Mouse (Mus musculus) left cerebral cortex, postnatal 10 days (tissue): ENCODE measurements around the gene Col11a2. TPM values are rescaled to one million over a fixed set of nuclear protein-coding genes. Genes with fewer than 3 reads are reported as not detected.
"Not testable (repeated sequence)": the region's sequence is repeated elsewhere in the genome, so short reads cannot be mapped to it uniquely, and the experiment has no call there.

Source experiments
- DNase-seq, 2 experiments: peaks; one replicate each; pipeline ENCODE4 v3.0.0; 2021 to 2022; ENCODE audit warnings: low spot score in 2 of 2, mixed read lengths in 1 of 2; ENCODE audit errors: extremely low spot score in 1 of 2
- intact Hi-C: fragments of 180-260 bp; cut with DNase I; formaldehyde crosslinking; loops from one replicate; pipeline ENCODE4 v1.15.1; 2025
- total RNA-seq, 2 experiments: library from RNA; stranded (reverse); gene quantifications; 2 replicates each; pipeline ENCODE4 v1.2.3; 2021

The Col11a2 gene
- 10 to 100 TPM; 12.2 to 14.3 TPM for total RNA-seq

GRCm38 (mm10) chr17:34038878-34039561 lies at the start of gene Col11a2:
Col11a2 (plus strand) TSS chr17:34039437.
- DNase-seq, result peak in 1 of 2 experiments; percentile 61
- intact Hi-C loops, result loop anchor here (5.0 kb wide), 1 partner anchor 73 kb away; no protein-coding TSS in a partner anchor

GRCm38 (mm10) chr17:33991788-33992664 lies 47.2 kb upstream of the Col11a2 start:
- intact Hi-C loops, result loop anchor here (10.0 kb wide), 1 partner anchor 1353 kb away; the partner anchor contains the start of gene H2-Q2
- DNase-seq, result peak; percentile 16 to 61

GRCm38 (mm10) chr17:33994959-33995358 lies 44.3 kb upstream of the Col11a2 start:
- intact Hi-C loops, result loop anchor here (2.0 to 10.0 kb wide), 3 partner anchors 1274 to 1350 kb away; partner anchors contain the start of gene H2-Q2
- no peak for DNase-seq

GRCm38 (mm10) chr17:33995651-33996050 lies 43.6 kb upstream of the Col11a2 start:
- intact Hi-C loops, result loop anchor here (2.0 to 10.0 kb wide), 3 partner anchors 1273 to 1349 kb away; partner anchors contain the start of gene H2-Q2
- DNase-seq, result no peak

- intact Hi-C loops, result loop anchor here (5.0 to 10.0 kb wide), 2 partner anchors 1295 to 1348 kb away; partner anchors contain the start of gene H2-Q2
- not testable (repeated sequence) for DNase-seq
These were observed 42.2 kb upstream of the Col11a2 start for GRCm38 (mm10) chr17:33997025-33997424.

- not testable (repeated sequence) for DNase-seq
- intact Hi-C loops, result loop anchor here (5.0 to 10.0 kb wide), 2 partner anchors 1294 to 1346 kb away; partner anchors contain the start of gene H2-Q2
These were observed 40.5 kb upstream of the Col11a2 start for GRCm38 (mm10) chr17:33998697-33999096.

GRCm38 (mm10) chr17:33999341-34000149 lies 39.7 kb upstream of the Col11a2 start:
- DNase-seq, result peak in 1 of 2 experiments; percentile 49
- intact Hi-C loops, result loop anchor here (5.0 to 10.0 kb wide), 2 partner anchors 1293 to 1345 kb away; partner anchors contain the start of gene H2-Q2

- peak; percentile 70 to 90 for DNase-seq
- intact Hi-C loops, result no loop called here
These were observed 39.1 kb upstream of the Col11a2 start, which contains the start of gene H2-K1 for GRCm38 (mm10) chr17:34000150-34000537. H2-K1 (minus strand) TSS chr17:34000347.

- DNase-seq, intact Hi-C loops: not testable (repeated sequence)
These were observed 38.4 kb upstream of the Col11a2 start for GRCm38 (mm10) chr17:34000796-34001195.

GRCm38 (mm10) chr17:34003426-34003825 lies 35.8 kb upstream of the Col11a2 start:
- no peak for DNase-seq
- intact Hi-C loops, result no loop called here

- intact Hi-C loops, result no loop called here
- no peak for DNase-seq
These were observed 32.7 kb upstream of the Col11a2 start for GRCm38 (mm10) chr17:34006570-34006969.

GRCm38 (mm10) chr17:34010156-34010555 lies 29.1 kb upstream of the Col11a2 start:
- intact Hi-C loops, result loop anchor here (5.0 kb wide), 1 partner anchor 1267 kb away; no protein-coding TSS in a partner anchor

GRCm38 (mm10) chr17:34013436-34013835 lies 25.8 kb upstream of the Col11a2 start:
- intact Hi-C loops, result loop anchor here (5.0 kb wide), 1 partner anchor 1264 kb away; no protein-coding TSS in a partner anchor
- no peak for DNase-seq

More at GRCm38 (mm10) chr17:34010156-34010555, 29.1 kb upstream of the Col11a2 start:
- DNase-seq, result no peak

- intact Hi-C loops, result loop anchor here (1.0 kb wide), 1 partner anchor 64 kb away; no protein-coding TSS in a partner anchor
- DNase-seq, result peak in 1 of 2 experiments; percentile 58
These were observed 17.5 kb upstream of the Col11a2 start for GRCm38 (mm10) chr17:34021539-34022413.

GRCm38 (mm10) chr17:34022414-34022783 lies 16.8 kb upstream of the Col11a2 start:
- intact Hi-C loops, result no loop called here
- DNase-seq, result peak in 1 of 2 experiments; percentile 48

- intact Hi-C loops, result no loop called here
- peak in 1 of 2 experiments; percentile 32 for DNase-seq
These were observed 16.2 kb upstream of the Col11a2 start for GRCm38 (mm10) chr17:34022987-34023386.

GRCm38 (mm10) chr17:34023678-34024077 lies 15.6 kb upstream of the Col11a2 start:
- DNase-seq, result no peak
- intact Hi-C loops, result no loop called here
